Mouse (Mus musculus): ENCODE results near the gene Tmem88.

The Tmem88 gene

DNA sequence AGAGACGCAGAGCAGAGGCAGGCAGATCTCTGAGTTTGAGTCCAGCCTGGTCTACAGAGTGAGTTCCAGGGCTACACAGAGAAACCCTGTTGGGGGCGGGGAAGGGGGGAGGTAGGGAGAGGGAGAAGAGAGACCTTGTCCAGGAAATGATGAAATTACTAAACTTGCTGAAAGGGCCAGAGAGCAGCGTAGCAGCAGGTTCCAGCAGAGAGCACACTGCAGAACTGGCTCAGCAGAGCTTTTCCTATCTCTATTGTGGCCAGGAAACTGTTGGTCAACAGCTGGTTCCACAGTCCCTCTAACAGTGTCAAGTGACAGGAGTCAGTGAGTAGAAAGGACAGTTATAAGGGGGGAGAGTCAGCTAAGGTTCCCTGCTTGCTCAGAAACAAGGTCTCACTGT lies 18.4 kb downstream of the Tmem88 start:
- no peak for DNase-seq

DNA sequence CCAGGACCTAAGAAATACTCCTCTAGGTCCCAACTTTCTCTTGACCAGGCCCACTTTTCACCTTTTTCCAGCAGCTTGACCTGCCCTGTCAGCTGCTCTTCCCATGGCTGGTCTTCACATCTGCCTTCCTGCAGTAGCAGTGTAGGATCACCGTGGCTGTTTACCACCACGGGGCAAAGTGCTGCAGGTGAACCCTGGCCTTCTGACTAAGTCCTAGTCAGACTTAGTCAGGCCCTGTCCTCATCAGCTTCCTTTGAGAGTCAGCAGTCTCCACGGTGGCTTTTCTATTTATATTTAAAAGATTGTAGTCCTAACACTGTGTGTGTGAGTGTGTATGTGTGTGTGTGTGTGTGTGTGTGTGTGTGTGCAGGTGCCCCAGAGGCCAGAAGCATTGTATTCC lies 20.3 kb downstream of the Tmem88 start:
- peak; percentile 71 to 92 for DNase-seq

DNA sequence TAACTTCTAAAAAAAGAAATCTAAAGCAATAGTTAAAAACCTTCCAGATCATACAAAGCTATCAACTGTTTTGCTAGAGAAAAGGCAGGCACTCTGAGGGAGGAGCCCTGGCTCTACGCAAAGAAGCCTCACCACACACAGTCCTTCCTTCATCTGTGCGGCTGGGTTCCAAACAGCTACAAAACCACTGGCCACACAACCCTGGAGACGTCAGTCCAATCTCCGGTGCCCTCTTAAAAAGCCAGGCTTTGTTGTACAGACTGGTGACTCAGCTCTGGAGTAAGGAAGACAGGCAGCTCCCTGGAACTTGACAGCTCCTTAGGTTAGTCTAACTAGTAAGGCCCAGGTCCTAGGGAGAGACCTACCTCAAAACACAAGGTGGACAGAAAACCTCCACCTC lies 22.4 kb downstream of the Tmem88 start:
- no peak for DNase-seq

DNA sequence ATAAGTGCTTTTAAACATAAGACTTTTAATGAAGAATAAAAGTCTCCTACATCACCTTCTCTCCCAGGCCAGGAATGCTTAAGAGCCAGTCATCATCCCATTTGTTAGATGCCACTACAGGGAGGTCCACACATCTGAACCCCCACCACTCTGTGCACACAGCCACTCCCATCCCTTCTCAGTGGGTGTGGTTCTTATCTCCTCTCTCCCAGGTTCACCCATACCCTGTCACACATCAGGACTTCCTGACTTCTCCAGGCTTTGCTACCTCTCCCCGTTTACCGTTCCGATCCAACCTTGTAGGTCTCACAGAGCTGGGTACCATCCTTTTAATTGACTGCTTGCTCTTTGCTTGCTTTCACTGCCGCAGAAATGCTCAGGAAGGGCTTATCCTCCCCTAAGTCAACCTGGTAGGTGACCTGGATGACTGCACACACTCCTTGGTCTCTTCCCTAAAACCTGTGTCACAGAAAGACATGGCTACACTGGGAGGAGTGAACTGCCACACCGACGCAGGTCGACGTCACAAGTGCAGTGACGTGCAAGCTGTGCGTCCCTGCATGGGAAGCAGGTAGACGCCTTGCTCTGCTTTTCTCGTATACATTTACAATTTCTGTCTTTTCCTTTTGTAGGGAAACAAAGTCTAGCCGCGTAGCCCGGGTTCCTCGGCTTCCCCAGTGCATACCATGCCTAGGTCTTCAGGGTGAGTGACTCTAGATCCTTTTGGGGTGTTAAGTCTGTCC lies 24.6 kb downstream of the Tmem88 start:
- DNase-seq: no peak

DNA sequence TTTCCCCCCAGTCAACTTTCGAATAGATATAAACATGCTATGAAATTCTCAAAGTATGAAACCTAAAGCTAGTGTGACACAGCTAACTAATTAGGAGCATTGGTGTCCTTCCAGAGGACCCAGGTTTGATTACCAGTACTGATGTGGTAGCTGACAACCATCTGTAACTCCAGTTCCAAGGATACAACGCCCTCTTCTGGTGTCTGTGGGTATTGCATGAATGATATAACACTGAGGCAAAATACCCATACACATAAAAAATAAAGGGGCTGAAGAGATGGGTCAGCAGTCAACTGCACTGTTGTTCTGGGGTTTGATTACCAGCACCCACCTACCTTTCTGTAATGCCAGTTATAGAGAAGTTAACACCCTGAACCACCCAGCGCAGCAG lies 25.3 kb downstream of the Tmem88 start:
- DNase-seq: peak in 1 of 2 experiments; percentile 53

DNA sequence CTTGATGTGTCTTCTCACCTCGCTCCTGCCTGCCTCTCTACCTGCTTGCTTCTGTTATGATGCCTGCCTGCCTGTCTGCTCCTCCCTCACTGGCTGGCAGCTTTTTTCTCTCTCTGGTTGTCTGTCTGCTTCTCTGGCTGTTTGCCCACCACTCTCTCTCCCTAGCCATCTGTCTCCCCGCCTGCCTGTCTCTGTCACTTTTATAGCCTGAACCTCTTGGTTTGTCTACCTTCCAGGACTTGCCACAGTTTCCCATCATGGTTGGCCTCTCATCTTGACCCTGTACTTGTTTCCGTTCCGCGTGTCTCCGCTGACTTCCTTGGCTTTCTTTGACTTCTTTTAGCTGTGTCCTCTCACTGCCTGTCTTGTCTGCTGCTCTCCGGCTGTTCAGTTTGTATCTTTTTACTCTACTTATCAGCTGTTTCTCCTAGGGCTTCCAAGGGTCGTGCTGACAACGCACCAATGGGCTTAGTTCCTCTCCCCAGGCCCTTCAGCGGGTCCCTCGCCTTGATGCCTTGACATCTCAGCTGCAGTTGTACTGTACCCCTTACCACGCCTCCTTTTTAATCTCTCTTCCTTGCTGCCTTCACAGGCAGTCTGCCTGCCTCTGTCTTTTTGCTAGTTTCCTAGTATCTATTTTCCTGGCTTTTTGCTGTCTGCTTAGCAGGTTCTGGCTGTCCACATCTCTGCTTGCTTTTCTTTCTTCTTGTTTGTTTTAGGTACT lies 25.8 kb downstream of the Tmem88 start:
- peak; percentile 53 to 60 for DNase-seq

DNA sequence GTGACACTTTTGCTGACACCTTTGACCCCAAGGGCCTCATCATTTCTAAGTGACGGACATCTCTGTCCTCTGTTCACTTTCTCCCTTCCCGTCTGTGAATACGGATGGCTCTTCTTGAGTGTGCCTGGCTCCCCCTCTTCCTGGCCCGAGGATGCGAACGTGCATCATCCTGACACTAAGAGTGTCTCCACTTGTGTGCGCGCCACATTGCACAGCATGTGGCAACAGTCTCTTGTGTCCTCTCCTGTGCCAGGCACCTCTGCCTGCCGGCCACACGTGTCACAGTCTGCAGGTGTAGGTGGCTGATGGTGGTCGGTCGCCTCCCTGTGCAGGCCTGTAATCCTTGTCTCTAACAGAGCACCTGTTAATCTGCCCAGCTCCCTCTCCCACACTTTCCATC lies 26.4 kb downstream of the Tmem88 start:
- DNase-seq: no peak

DNA sequence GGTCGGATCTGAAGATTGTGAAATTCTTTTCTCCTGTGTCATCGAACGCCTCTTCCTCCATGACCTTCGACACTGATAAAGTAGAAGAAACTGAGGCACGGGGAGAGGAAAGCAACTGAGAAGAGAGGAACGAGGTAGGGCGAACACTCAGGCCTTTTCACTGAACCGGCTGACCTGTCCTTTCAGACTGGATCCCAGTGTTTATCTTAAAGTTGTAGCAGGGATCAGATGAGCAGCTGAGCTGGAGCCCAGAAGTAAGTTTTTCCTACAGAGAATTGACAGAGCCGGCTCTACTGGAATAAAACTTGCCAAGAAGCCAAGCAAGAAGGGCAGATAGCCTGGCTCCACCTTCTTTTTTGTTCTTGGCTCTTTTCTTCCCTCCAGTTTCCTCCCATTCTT lies 27.2 kb downstream of the Tmem88 start:
- no peak for DNase-seq

DNA sequence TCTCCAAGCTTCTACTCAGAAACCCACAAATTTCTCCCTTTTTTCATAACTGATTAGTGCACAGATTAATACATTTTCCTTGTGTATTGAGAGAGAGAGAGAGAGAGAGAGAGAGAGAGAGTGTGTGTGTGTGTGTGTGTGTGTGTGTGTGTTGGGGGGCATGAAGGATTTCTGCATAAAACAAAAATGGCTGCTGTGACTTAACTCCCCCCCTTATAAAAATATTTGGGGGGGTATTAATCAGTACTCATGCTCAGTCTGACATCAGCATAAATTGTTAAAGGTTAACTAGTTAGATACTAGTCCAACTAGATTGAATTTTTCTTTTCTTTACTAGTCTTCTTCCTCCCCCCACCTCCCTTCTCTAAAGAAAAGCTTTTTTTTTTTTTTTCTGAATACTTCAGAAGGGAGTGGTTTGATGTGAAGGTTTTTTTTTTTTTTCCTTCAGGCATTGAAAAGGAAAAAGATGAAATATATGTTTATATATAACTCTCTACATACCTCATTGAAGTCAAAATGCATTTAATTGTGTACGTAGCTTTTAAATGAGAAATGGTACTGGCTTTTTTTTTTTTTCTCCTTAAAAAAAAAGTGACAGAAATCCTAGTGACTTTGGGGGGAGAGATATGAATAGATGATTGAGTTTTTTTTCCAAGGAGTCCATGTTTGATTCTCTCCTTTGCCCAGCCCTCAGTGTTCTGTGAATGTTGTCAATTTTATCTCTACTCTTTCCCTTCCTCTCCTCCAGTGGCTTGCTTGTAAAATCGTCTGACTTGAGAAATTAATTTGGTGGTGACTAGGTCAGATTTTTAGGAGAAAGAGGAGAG lies 27.8 kb downstream of the Tmem88 start:
- no peak for DNase-seq

DNA sequence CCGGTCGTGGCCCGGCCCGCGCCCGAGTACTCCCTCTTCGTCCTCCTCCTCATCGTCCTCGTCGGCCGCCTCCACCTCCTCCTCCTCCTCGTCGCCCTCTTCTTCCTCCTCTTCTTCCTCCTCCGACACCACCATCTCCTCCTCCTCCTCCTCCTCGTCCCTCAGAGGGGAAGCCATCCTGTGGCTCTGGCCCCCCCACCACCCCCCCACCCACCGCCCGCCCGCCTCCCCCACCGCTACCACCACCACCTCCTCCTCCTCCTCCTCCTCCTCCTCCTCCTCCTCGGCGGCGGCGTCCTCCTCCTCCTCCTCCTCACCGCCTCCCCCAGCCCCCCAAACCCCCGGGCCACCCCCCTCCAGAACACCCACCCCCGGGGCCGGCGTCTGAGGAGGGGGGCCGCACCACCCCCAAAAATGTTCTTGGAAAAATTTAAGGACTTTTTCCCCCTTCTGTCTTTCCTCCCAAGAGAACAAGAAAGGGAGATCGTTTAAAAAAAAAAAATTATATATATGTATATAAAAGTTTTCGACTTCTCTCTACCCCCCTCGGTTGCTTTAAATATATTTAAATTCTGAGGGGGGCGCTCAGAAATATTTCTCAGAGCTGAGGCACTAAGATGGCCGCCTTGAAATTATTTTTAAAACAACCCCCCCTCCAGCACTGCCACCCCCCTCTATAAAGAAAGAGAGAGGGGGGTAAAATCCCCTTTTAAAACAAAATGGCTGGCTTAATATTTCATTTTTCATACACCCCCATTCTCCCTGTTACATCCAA lies 28.6 kb downstream of the Tmem88 start, which contains the start of gene Chd3:
TSS of gene Chd3 (minus strand) at position 192 of the 775 bp plus-strand sequence.
- DNase-seq: peak in 1 of 2 experiments; percentile 63

DNA sequence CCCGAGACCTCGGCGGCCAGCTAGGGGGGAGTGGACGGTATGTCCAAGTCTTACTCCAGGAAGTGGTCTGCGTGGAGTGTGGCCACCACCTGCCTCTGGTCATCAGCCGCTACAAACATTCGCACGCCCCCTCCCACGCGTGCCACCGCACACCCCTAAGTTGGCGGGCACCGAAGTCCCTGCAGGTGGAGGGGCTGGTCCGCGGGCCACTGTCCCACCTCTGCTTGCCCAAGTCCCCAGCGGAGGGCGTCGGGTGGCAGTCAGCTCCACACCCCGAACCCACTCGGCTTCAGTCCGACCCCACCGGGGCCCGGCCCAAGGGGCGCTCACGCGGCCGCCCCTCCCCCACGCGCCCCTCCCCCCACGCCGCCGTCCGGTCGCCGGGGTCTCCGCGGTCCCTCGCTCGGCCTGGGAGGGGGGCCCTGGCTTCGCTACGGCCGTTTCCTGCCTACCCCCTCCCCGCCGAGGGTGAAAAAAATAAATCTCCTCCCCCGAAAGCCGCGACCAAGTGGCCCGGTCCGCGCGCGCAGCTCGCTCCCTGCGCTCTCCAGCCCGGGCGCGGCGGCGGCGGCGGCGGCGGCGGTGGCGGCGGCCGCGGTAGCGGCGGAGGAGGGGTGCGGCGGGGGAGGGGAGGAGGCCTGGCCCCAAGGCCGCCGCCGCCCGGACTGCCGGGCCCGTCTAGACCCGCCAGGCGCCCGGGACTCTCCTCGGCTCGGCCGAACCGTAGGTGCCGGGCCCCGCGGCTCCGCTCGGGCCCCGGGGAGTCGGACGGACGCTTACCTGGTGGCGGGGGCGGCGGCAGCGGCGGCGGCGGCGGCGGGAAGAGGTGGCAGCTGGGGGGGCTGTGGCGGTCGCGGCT lies 29.4 kb downstream of the Tmem88 start:
- peak; percentile 43 to 75 for DNase-seq

DNA sequence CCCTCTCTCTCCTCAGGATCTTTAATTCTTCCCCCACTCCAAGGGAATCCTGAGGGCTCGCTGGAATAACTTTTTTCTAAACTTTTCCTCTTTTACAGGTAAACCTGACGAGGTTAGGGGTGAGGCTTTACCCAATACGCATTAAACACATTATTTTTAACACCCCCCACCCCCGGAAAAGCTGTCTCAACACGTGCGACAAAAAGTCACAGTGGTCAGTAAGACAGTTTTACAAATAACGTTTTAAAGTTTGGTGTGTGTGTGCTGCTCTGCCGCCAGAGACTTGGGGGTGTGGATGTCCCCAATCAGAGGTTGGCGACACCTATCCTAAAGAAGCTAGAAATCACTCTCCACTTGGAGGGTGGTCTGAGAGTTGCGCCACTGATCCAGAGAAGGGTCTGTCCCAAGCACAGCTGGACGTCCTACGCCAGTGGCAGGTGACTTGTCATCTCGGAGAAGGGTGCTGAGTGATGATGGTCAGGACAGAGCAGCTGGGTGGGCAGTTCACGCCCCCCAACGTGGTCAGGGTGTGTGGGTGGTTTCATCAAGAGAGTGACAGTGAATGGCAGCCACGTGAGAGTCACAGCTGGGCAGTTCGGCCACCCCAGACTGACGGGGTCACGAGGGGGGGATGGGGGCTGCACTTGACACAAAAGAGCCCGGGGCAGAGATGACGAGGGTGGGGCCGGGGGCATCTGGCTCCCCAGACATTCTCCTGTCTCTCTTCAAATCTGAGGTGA lies 30.2 kb downstream of the Tmem88 start:
- peak in 1 of 2 experiments; percentile 78 for DNase-seq

DNA sequence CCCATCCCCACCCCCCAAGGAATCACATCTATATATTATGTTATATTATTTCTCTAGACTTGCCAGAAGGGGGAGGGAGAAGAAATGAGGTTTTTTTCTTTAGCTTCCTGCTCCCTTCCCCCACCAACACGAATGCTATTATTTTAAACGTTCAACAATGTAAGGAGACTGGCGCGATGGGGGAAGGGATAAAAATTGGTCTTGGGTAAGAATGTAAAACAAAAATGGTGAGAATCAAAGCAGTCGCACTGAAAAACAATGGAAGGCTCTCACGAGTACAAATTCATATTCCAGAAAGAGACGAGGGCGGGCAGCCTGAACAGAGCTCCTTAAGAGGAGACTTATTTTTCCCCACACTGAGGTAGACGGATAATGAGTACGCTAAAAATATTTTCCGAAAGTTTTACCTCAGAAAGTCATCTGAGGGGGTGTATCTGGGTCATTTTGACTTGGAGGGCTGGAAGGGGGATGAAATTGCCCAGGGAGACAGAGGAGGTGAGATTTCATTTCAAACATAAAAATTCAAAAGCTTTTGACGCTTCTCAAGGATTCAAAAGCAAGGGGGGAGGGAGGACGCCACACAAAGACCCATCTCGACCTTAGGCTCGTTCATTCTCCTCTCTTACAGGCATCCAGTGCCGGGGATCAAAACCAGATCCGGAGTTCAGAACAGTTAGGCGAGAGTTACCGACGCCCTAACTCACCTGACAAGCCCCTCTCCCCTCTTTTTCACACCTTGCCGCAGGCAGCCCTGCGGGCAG lies 31.0 kb downstream of the Tmem88 start:
- peak in 1 of 2 experiments; percentile 48 for DNase-seq

DNA sequence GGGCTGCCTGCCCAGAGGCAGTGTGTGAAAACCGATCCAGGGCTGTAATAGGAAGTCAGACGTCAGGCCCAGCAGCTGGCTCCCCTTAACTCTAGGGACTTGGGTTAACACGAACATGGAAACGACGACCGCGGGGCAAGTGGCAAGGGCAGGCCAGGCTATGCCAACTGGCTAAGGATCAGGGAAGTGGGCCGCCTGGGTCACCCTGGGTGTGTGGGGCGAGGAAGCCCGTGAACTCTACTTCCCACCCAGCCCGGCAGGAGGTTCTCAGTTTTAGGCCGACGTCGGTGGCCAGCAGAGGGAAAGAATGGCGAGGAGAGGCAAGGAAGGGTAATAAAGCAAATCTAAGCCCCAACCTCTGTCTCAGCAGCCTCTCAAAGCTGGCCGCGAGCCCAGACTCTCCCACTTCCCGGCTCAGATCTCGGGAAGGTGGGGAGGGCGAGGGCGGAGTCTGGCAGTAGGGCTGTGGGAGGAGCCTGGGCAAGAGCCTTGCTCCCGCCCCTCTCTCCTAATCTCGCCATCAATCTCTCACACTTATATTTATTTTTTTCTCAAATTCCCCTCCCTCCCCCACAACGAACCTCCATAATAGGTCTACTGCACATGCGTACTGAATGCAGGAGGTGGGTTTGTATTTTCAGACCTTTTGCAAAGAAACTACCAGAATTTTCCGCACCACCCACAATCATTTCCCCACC lies 31.7 kb downstream of the Tmem88 start:
- DNase-seq: peak; percentile 99 to 100

DNA sequence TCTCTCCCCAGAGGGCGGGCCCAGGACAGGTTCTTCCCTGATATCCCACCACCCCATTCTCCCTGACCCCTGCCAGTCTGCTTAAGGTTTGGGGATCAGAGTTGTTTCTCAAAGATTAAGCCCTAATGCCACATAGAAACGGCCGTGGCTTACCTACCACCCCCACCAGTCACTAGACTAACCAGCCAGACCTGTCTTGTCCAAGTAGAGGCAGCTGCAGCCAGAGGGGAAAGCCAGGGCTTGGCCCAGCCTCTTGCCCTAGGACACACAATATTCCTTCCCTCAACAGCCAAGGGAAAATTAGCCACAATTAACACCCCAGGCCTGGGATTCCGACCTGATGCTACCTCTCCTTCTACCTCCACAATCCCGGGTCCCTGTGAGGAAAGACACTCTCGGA lies 32.3 kb downstream of the Tmem88 start:
- DNase-seq: no peak

DNA sequence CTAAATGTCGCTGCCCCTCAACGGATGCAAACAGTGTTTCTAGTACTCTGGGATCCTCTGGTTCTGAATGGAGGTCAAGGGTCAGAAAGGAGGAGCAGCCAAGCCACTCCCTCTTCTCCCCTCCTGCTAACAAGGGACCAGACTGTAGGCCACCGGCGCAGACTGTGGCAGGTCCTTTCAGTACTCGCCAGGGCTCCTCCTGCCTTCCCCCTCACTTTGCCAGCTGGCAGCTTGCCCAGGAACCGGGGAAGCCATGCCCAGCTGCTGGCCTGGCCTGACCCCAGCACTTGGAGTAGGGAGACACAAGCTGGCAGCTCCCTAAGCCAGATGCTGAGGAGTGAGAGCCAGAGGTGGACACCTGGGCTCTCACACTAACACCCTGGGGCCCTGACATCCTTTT lies 33.1 kb downstream of the Tmem88 start:
- peak; percentile 97 to 99 for DNase-seq

DNA sequence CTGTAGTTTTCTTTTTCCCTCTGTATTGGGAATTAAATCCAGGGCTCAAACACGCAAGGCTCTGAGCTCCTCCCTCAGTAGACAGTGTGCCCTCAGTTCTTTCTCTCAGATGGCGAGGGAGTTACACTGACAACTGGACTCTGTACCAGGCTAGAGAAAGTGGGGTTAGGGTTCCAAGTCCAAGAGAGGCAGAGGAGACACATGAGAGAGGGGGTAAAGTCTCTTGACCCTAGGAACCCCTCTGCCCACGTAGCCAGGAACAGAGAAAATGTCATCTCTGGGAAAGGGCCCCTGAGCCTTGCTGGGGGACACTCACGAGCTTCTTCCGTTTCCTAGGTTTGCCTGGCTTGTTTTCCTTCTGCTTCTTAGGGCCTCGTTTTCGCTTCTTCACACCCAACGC lies 33.7 kb downstream of the Tmem88 start:
- peak; percentile 58 to 78 for DNase-seq

DNA sequence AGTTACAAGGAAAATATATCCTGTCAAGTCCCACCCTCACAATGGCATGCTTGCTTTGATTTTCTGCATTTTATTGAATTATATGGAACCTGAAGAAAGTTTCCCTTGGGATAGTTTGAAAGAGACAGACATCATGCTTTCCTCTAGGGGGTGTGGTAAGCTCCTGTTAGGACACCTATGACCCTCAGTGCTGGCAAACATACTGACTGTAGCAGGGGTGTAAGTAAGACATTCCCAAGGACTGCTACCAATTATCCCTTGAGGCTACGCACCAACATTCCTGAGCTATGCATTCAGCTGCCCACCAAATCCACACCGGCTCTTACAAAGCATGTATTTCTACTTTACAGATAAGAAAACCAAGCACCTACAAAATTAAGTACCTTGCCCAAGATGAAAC lies 35.6 kb downstream of the Tmem88 start:
- peak in 1 of 2 experiments; percentile 21 for DNase-seq

DNA sequence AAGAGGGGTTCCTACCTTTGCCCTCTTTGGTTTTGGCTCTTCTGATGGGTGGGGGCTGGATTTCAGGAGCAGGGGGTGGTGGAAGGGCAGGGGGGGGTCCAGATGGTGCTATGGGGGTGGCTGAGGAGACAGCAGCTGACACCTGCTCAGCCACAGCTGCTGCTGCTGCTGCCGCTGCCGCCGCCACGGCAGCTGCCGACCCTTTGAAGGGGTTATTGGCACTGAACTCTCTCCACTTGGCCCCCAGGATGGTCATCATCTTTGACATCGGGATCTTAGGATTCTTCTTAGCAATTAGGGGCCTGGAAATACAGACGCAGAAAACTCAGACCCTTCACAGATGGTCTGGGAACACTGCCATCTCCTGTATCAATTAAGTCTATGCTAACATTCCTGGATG lies 36.0 kb downstream of the Tmem88 start:
- DNase-seq: no peak

All from kidney, postnatal 25 days (tissue).